Mouse (Mus musculus) midbrain, postnatal 0 days (tissue): ENCODE data around the gene Vasp. TPM values are rescaled to one million over a fixed set of nuclear protein-coding genes. Genes with fewer than 3 reads are reported as not detected.
"Not testable (repeated sequence)": the region's sequence is repeated elsewhere in the genome, so short reads cannot be mapped to it uniquely, and the experiment has no call there.

Experiments
- ATAC-seq: fragments of 200-750 bp; cut with Nextera tagmentation; 2 replicates; pipeline ENCODE4 v1.8.0; 2017; ENCODE audit warnings: moderate number of reproducible peaks, mild to moderate bottlenecking, moderate TSS enrichment, moderate library complexity; ENCODE audit not compliant: low FRiP score
- DNase-seq: peaks from one replicate; pipeline ENCODE4 v3.0.0-alpha.2; 2015; ENCODE audit warnings: low spot score
- H3K27ac ChIP-seq: fragments of 300-500 bp; sonication (generic); 2 replicates; pipeline ENCODE4 v1.5.1; 2014; ENCODE audit warnings: low read depth, mild to moderate bottlenecking, low read length, mixed read lengths
- H3K27me3 ChIP-seq: fragments of 300-500 bp; sonication (generic); 2 replicates; pipeline ENCODE4 v1.6.1; 2014; ENCODE audit warnings: low read length, control low read depth, mixed read lengths; ENCODE audit not compliant: insufficient read depth
- H3K36me3 ChIP-seq: fragments of 300-500 bp; sonication (generic); 2 replicates; pipeline ENCODE4 v1.6.1; 2014; ENCODE audit warnings: low read length, control low read depth, mixed read lengths; ENCODE audit not compliant: insufficient read depth
- H3K4me1 ChIP-seq: fragments of 300-500 bp; sonication (generic); 2 replicates; pipeline ENCODE4 v1.6.1; 2014; ENCODE audit warnings: mild to moderate bottlenecking, control low read depth, antibody characterized with exemption, low read length, mixed read lengths; ENCODE audit not compliant: insufficient read depth
- H3K4me2 ChIP-seq: fragments of 300-500 bp; sonication (generic); 2 replicates; pipeline ENCODE4 v1.6.1; 2014; ENCODE audit warnings: low read depth, mild to moderate bottlenecking, low read length, mixed read lengths; ENCODE audit not compliant: poor library complexity, severe bottlenecking
- H3K4me3 ChIP-seq: fragments of 300-500 bp; sonication (generic); 2 replicates; pipeline ENCODE4 v1.5.1; 2014; ENCODE audit warnings: low read depth, mild to moderate bottlenecking, low read length, moderate library complexity
- H3K9ac ChIP-seq: fragments of 300-500 bp; sonication (generic); replicated peaks from 2 replicates; pipeline ENCODE4 v1.6.1; 2014; ENCODE audit warnings: mild to moderate bottlenecking, low read length, moderate library complexity, mixed read lengths; ENCODE audit not compliant: poor library complexity, severe bottlenecking
- H3K9me3 ChIP-seq: fragments of 300-500 bp; sonication (generic); 2 replicates; pipeline ENCODE4 v1.6.1; 2016; ENCODE audit warnings: low read length, control low read depth
- CTCF ChIP-seq: IDR thresholded peaks from 2 replicates; pipeline ENCODE4 v1.5.1; 2016; ENCODE audit warnings: antibody characterized with exemption, mild to moderate bottlenecking
- WGBS: fragments of 180-500 bp; shearing (Covaris S2); extraction: QIAGEN DNeasy Blood & Tissue Kit; methylation state at CpG from one replicate; pipeline ENCODE4 v1.1.7; 2014; 5-methylcytosine and 5-hydroxymethylcytosine counted together
- polyA plus RNA-seq: library from polyadenylated mRNA; unstranded; fragments of >200 nt; fragmentation: Nextera tagmentation; extraction: Ambion mirVana; gene quantifications from 2 replicates; pipeline ENCODE4 v1.2.1, GENCODE M21; 2015
- total RNA-seq: library from RNA; depleted of rRNA; stranded (reverse); fragments of >200 nt; gene quantifications from 2 replicates; pipeline ENCODE4 v1.2.3, GENCODE M21; 2014

The Vasp gene
- total and polyA plus RNA-seq, 2 experiments from 2014 or later: 32.3 to 56.9 TPM

DNA sequence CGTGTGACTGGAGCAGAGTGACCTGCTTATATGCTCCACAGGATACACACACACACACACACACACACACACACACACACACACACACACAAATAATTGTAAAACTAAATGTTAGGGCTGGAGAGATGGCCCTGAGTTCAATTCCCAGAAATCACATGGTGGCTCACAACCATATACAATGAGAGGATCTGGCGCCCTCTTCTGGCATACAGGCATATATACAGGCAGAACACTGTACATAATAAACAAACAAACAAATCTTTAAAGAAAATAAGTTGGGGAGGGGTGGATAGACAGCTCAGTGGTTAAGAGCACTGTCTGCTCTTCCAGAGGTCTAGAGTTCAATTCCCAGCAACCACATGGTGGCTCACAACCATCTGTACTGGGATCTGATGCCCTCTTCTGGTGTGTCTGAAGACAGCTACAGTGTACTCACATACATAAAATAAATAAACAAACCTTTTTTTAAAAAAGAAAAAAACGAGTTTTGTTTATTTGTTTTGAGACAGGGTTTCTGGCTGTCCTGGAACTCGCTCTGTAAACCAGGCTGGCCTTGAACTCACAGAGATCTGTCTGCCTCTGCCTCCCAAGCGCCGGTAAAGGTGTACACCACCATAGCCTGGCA lies 10.2 kb upstream of the Vasp start:
- peak overlapping the region; percentile 86 for H3K4me3 ChIP-seq
- not testable (repeated sequence) for H3K27ac ChIP-seq, H3K4me1 ChIP-seq, H3K9me3 ChIP-seq, H3K36me3 ChIP-seq, ATAC-seq
- peak; percentile 57 for DNase-seq
- peak; percentile 73 for TF ChIP-seq CTCF
- peak overlapping the region; percentile 52 for H3K4me2 ChIP-seq
- 40% methylated on average over 6 of the region's 6 CpGs for WGBS
- 0 out of 2 replicates have a peak overlapping the region, but pooled peaks have one; percentile 96 for H3K9ac ChIP-seq
- peaks cover 31% of the 10 kb centered on the region for H3K27me3 ChIP-seq

DNA sequence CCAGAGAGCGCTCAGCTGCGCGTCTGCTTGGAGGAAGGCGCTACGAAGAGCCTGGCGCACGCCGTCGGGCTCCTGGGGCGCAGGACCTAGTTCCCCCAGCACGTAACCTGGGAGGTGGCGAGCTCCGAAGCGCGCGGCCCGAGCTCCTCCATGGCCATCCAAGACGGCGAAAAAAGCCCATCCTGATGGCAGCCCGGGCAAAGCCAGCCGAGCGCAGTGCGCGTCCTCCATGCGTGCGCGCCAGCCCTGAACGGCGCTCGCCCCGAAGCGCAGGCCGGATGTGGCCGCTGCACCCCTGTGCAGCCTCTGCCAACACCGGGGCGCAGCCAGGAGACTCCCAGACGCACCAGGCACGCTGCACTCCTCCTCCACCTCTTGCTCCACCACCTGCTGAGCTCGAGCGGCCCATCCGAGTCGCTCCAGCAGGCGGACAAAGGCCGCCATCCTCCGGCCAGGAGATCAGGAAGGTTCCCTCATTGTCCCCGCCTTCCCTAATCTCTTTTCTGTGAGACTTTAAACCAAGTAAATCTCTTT lies 8.0 kb upstream of the Vasp start, which contains the start of gene Ppm1n:
Gene Ppm1n, minus strand, starts transcription at position 484 of the 534 bp plus-strand sequence.
- H3K36me3 ChIP-seq: no peaks in the 10 kb centered on the region
- ATAC-seq (no peak), DNase-seq (no peak)
- no peak within 1 kb of the TSS for H3K27ac ChIP-seq
- peaks cover 31% of the 10 kb centered on the region for H3K27me3 ChIP-seq
- no peak for TF ChIP-seq CTCF
- peak within 1 kb of the TSS; percentile 39 for H3K4me3 ChIP-seq
- peak within 1 kb of the TSS; percentile 39; the same call in 1 of the 2 replicates for H3K9ac ChIP-seq
- H3K4me1 ChIP-seq: peaks cover 6% of the 10 kb centered on the region
- no peaks in the 10 kb centered on the region for H3K9me3 ChIP-seq
- WGBS: under 1% methylated on average over 46 of the region's 46 CpGs
- peak within 1 kb of the TSS; percentile 56 for H3K4me2 ChIP-seq

DNA sequence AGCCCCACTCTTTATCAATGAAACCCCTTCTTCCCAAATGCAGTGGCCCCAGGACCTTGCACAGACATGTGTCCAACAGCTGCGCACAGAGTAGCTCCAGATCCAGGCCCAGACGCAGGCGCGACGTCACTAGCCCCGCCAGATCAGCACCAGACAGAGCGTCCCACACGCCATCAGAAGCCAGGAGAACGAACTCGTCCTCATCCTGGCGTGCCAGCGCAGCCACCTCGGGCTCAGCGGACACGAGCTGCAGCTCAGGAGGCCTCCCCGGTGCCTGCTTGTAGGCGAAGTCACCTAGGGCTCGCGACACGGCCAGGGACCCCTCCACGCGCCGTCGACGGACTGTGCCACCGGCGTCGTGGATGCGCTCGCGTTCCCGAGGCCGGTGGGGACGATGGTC lies 7.4 kb upstream of the Vasp start:
- no peaks in the 10 kb centered on the region for H3K36me3 ChIP-seq
- no peak for TF ChIP-seq CTCF
- DNase-seq (no peak), ATAC-seq (no peak)
- H3K4me2 ChIP-seq: peak overlapping the region; percentile 56
- peaks cover under 1% of the 10 kb centered on the region; the same call in 1 of the 2 replicates for H3K4me1 ChIP-seq
- no peak overlapping the region for H3K27ac ChIP-seq
- peak overlapping the region; percentile 39 for H3K4me3 ChIP-seq
- no peaks in the 10 kb centered on the region for H3K9me3 ChIP-seq
- 3% methylated on average over 34 of the region's 34 CpGs for WGBS
- H3K27me3 ChIP-seq: peaks cover 31% of the 10 kb centered on the region
- no peak overlapping the region for H3K9ac ChIP-seq

DNA sequence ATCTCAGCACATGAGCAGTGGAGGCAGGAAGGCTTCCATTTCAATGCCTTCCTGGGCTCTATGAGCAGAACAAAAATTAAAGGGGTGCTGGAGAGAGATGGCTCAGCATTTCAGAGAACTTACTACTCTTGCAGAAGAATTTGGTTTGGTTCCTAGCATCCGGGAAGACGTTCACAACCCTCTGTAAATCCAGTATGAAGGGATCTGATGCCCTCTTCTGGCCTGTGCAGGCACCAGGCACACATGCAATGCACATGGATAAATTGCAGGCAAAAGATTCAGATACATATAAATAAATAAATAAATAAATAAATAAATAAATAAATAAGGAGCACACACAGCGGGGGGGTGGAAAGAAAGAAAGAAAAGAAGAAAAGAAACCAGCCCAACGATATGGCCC lies 4.6 kb upstream of the Vasp start:
- H3K9me3 ChIP-seq: no peaks in the 10 kb centered on the region
- WGBS: 58% methylated on average over 4 of the region's 4 CpGs
- DNase-seq: no peak
- no peaks in the 10 kb centered on the region; the same call in 1 of the 2 replicates for H3K4me1 ChIP-seq
- no peak overlapping the region for H3K27ac ChIP-seq
- no peaks in the 10 kb centered on the region for H3K36me3 ChIP-seq
- no peak overlapping the region for H3K9ac ChIP-seq
- no peak for ATAC-seq
- H3K4me2 ChIP-seq: no peak overlapping the region
- H3K27me3 ChIP-seq: peaks cover 30% of the 10 kb centered on the region
- peak; percentile 33; the same call in 1 of the 2 replicates for TF ChIP-seq CTCF
- no peak overlapping the region for H3K4me3 ChIP-seq

DNA sequence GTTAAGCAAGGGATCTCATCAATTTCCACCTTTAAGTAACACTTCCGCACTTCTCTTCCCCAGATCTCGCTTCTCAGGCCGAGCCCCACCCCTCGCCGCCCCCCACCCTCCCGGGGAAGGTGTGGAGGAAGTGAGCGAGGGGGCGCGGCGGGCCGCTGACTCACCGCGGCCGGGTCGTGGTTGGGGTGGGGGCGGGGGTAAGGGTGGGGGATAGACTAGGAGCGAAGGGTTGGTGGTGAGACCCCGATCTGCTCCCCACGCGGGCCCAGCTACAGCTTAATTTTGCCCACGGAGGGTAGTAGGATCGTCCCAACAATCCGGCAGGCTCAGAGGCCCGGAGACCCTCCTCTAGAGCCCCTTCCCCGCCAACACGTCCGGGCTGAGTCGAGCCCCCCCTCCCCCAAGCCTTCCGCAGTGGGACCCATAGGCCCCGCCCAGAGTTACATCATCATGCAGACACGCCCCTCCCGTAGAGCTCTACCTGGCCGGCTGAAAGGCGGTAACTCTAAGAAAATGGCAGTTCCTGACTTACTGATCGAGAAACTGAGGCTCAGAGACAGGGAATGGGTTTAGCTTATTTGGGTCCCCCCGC lies 652 bp upstream of the Vasp start:
- H3K36me3 ChIP-seq: no peaks in the 10 kb centered on the region
- no peaks in the 10 kb centered on the region for H3K9me3 ChIP-seq
- H3K4me1 ChIP-seq: peaks cover 4% of the 10 kb centered on the region; the same call in 1 of the 2 replicates
- peak; percentile 60 for ATAC-seq
- no peak for TF ChIP-seq CTCF
- peak overlapping the region; percentile 75 for H3K27ac ChIP-seq
- WGBS: under 1% methylated on average over 35 of the region's 36 CpGs
- no peaks in the 10 kb centered on the region; the same call in 1 of the 2 replicates for H3K27me3 ChIP-seq
- peak overlapping the region; percentile 88 for H3K4me3 ChIP-seq
- DNase-seq: peak; percentile 66
- peak overlapping the region; percentile 77 for H3K9ac ChIP-seq
- peak overlapping the region; percentile 88 for H3K4me2 ChIP-seq
